Mouse (Mus musculus): ENCODE measurements at regions not wholly inside any gene's neighbourhood (a gene's known extent, or its start where the extent isn't known, plus 50 kb on each side); places are given as distances from the start of the nearest gene placed in this dataset.
"Not testable (repeated sequence)": the region's sequence is repeated elsewhere in the genome, so short reads cannot be mapped to it uniquely, and the experiment has no call there.

- no peak overlapping the region for H3K27ac ChIP-seq
- no peaks in the 10 kb centered on the region for H3K4me1 ChIP-seq
- no peaks in the 10 kb centered on the region for H3K36me3 ChIP-seq
- H3K9me3 ChIP-seq: peaks cover 25% of the 10 kb centered on the region
- WGBS: 76% methylated on average over 6 of the region's 6 CpGs
- H3K4me3 ChIP-seq: no peak overlapping the region
- no peaks in the 10 kb centered on the region for H3K27me3 ChIP-seq (ENCODE audit: insufficient read depth, poor library complexity, severe bottlenecking)
- DNase-seq (ENCODE audit: low spot score): no peak
Observed at GRCm38 (mm10) chr14:19327321-19327720, 91.4 kb downstream of the Gm21738 start.

DNA sequence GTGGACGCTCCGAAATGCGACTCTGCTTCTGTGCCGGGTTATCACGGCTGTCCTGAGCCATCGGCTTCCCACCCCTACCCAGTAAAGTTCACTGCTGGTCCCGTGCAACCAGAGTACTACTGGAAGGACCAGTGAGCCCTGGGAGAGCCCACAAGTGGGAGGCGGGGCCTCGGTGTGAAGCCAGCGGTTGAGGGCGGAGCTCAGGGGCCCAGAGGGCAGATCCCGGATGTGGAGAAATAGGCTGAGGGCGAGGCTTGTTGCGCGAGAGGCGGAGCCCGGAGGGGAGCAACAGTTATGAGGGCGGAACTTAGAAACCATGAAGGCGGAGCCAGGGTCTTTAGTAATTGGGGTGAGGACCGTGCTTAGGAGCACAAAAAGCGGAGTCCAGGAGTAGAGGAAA, 107.1 kb downstream of the Gm21738 start:
- Histone ChIP-seq H3K4me1 (no peaks in the 10 kb centered on the region), H3K27ac (no peak overlapping the region), H3K27me3 (ENCODE audit: insufficient read depth, poor library complexity, severe bottlenecking) (no peaks in the 10 kb centered on the region), H3K9me3 (peaks cover 19% of the 10 kb centered on the region), H3K36me3 (no peaks in the 10 kb centered on the region), H3K4me3 (no peak overlapping the region)
- DNase-seq (ENCODE audit: low spot score): no peak
- WGBS: 64% methylated on average over 21 of the region's 21 CpGs

- WGBS: 45% methylated on average over 4 of the region's 4 CpGs
- not testable (repeated sequence) for DNase-seq (ENCODE audit: low spot score); H3K4me1 ChIP-seq; H3K27me3 ChIP-seq (ENCODE audit: insufficient read depth, poor library complexity, severe bottlenecking); H3K36me3 ChIP-seq; H3K4me3 ChIP-seq; H3K27ac ChIP-seq; H3K9me3 ChIP-seq
Observed at GRCm38 (mm10) chr14:19302859-19303258, 115.9 kb downstream of the Gm21738 start.

GRCm38 (mm10) chr14:19279096-19279495, 139.6 kb downstream of the Gm21738 start:
- Histone ChIP-seq H3K9me3 (peaks cover 12% of the 10 kb centered on the region), H3K4me3 (no peak overlapping the region), H3K27me3 (ENCODE audit: insufficient read depth, poor library complexity, severe bottlenecking) (no peaks in the 10 kb centered on the region), H3K4me1 (no peaks in the 10 kb centered on the region), H3K36me3 (no peaks in the 10 kb centered on the region), H3K27ac (no peak overlapping the region)
- no peak for DNase-seq (ENCODE audit: low spot score)
- WGBS: 85% methylated on average over 1 of the region's 1 CpGs

GRCm38 (mm10) chr14:19277777-19278385, 140.8 kb downstream of the Gm21738 start:
- Histone ChIP-seq H3K27ac (no peak overlapping the region), H3K36me3 (no peaks in the 10 kb centered on the region), H3K4me3 (no peak overlapping the region), H3K9me3 (peaks cover 17% of the 10 kb centered on the region), H3K4me1 (no peaks in the 10 kb centered on the region), H3K27me3 (ENCODE audit: insufficient read depth, poor library complexity, severe bottlenecking) (no peaks in the 10 kb centered on the region)
- DNase-seq (ENCODE audit: low spot score): peak; percentile 99
- 60% methylated on average over 4 of the region's 4 CpGs for WGBS
